Mouse (Mus musculus): ENCODE measurements around the gene Itgb3. TPM values are rescaled to one million over a fixed set of nuclear protein-coding genes. Genes with fewer than 3 reads are reported as not detected.

Gene Itgb3
- polyA plus RNA-seq, 1 experiment from 2014 or later: 4.7 TPM

- Histone ChIP-seq H3K9me3 (replicated peaks) (no peaks in the 10 kb centered on the region; the same call in 1 of the 2 replicates), H3K4me1 (no peaks in the 10 kb centered on the region), H3K27me3 (ENCODE audit: low read depth, poor library complexity, severe bottlenecking) (no peaks in the 10 kb centered on the region), H3K4me3 (no peak overlapping the region), H3K27ac (replicated peaks) (no peak overlapping the region), H3K36me3 (no peaks in the 10 kb centered on the region)
- 95% methylated on average over 4 of the region's 4 CpGs for WGBS
- no peak for DNase-seq (ENCODE audit: low spot score)
These were observed 52.8 kb downstream of the Itgb3 start for GRCm38 (mm10) chr11:104660599-104660998.

GRCm38 (mm10) chr11:104661106-104661505 is 53.3 kb downstream of the Itgb3 start:
- H3K27ac ChIP-seq (replicated peaks): no peak overlapping the region
- WGBS: 88% methylated on average over 5 of the region's 5 CpGs
- no peaks in the 10 kb centered on the region; the same call in 1 of the 2 replicates for H3K9me3 ChIP-seq (replicated peaks)
- no peak for DNase-seq (ENCODE audit: low spot score)
- H3K27me3 ChIP-seq (ENCODE audit: low read depth, poor library complexity, severe bottlenecking): no peaks in the 10 kb centered on the region
- no peaks in the 10 kb centered on the region for H3K4me1 ChIP-seq
- H3K4me3 ChIP-seq: no peak overlapping the region
- no peaks in the 10 kb centered on the region for H3K36me3 ChIP-seq

GRCm38 (mm10) chr11:104661531-104662205 is 53.9 kb downstream of the Itgb3 start:
- no peaks in the 10 kb centered on the region for H3K36me3 ChIP-seq
- no peak overlapping the region for H3K4me3 ChIP-seq
- no peaks in the 10 kb centered on the region for H3K4me1 ChIP-seq
- WGBS: 84% methylated on average over 20 of the region's 20 CpGs
- DNase-seq (ENCODE audit: low spot score): no peak
- no peak overlapping the region for H3K27ac ChIP-seq (replicated peaks)
- H3K9me3 ChIP-seq (replicated peaks): no peaks in the 10 kb centered on the region; the same call in 1 of the 2 replicates
- no peaks in the 10 kb centered on the region for H3K27me3 ChIP-seq (ENCODE audit: low read depth, poor library complexity, severe bottlenecking)

- Histone ChIP-seq H3K4me3 (no peak overlapping the region), H3K27me3 (ENCODE audit: low read depth, poor library complexity, severe bottlenecking) (no peaks in the 10 kb centered on the region), H3K27ac (replicated peaks) (no peak overlapping the region), H3K4me1 (no peaks in the 10 kb centered on the region), H3K9me3 (replicated peaks) (no peaks in the 10 kb centered on the region; the same call in 1 of the 2 replicates), H3K36me3 (no peaks in the 10 kb centered on the region)
- WGBS: 92% methylated on average over 11 of the region's 11 CpGs
- DNase-seq (ENCODE audit: low spot score): no peak
These were observed 54.8 kb downstream of the Itgb3 start for GRCm38 (mm10) chr11:104662573-104662972.

- 85% methylated on average over 6 of the region's 6 CpGs for WGBS
- H3K4me3 ChIP-seq: no peak overlapping the region
- no peaks in the 10 kb centered on the region; the same call in 1 of the 2 replicates for H3K9me3 ChIP-seq (replicated peaks)
- H3K27ac ChIP-seq (replicated peaks): no peak overlapping the region
- H3K27me3 ChIP-seq (ENCODE audit: low read depth, poor library complexity, severe bottlenecking): no peaks in the 10 kb centered on the region
- DNase-seq (ENCODE audit: low spot score): no peak
- no peaks in the 10 kb centered on the region for H3K4me1 ChIP-seq
- no peaks in the 10 kb centered on the region for H3K36me3 ChIP-seq
These were observed 55.6 kb downstream of the Itgb3 start for GRCm38 (mm10) chr11:104663241-104663877.

- WGBS: 91% methylated on average over 3 of the region's 3 CpGs
- DNase-seq (ENCODE audit: low spot score): no peak
These were observed 56.1 kb downstream of the Itgb3 start for GRCm38 (mm10) chr11:104663878-104664261.

GRCm38 (mm10) chr11:104664441-104664840 is 56.6 kb downstream of the Itgb3 start:
- DNase-seq (ENCODE audit: low spot score): no peak
- H3K4me3 ChIP-seq: no peak overlapping the region
- no peaks in the 10 kb centered on the region for H3K4me1 ChIP-seq
- H3K27me3 ChIP-seq (ENCODE audit: low read depth, poor library complexity, severe bottlenecking): no peaks in the 10 kb centered on the region
- no peaks in the 10 kb centered on the region; the same call in 1 of the 2 replicates for H3K9me3 ChIP-seq (replicated peaks)
- no peak overlapping the region for H3K27ac ChIP-seq (replicated peaks)
- H3K36me3 ChIP-seq: no peaks in the 10 kb centered on the region

More at GRCm38 (mm10) chr11:104663878-104664261, 56.1 kb downstream of the Itgb3 start:
- no peak overlapping the region for H3K27ac ChIP-seq (replicated peaks)
- no peak overlapping the region for H3K4me3 ChIP-seq
- no peaks in the 10 kb centered on the region for H3K36me3 ChIP-seq
- no peaks in the 10 kb centered on the region for H3K27me3 ChIP-seq (ENCODE audit: low read depth, poor library complexity, severe bottlenecking)
- no peaks in the 10 kb centered on the region for H3K4me1 ChIP-seq
- no peaks in the 10 kb centered on the region; the same call in 1 of the 2 replicates for H3K9me3 ChIP-seq (replicated peaks)

- H3K27me3 ChIP-seq (ENCODE audit: low read depth, poor library complexity, severe bottlenecking): no peaks in the 10 kb centered on the region
- no peaks in the 10 kb centered on the region for H3K4me1 ChIP-seq
- no peaks in the 10 kb centered on the region for H3K9me3 ChIP-seq (replicated peaks)
- no peak overlapping the region for H3K27ac ChIP-seq (replicated peaks)
- no peaks in the 10 kb centered on the region for H3K36me3 ChIP-seq
- no peak for DNase-seq (ENCODE audit: low spot score)
- WGBS: 86% methylated on average over 5 of the region's 5 CpGs
- H3K4me3 ChIP-seq: no peak overlapping the region
These were observed 59.6 kb downstream of the Itgb3 start for GRCm38 (mm10) chr11:104667399-104667798.

- no peaks in the 10 kb centered on the region for H3K27me3 ChIP-seq (ENCODE audit: low read depth, poor library complexity, severe bottlenecking)
- no peak overlapping the region for H3K4me3 ChIP-seq
- H3K36me3 ChIP-seq: no peaks in the 10 kb centered on the region
- no peaks in the 10 kb centered on the region for H3K9me3 ChIP-seq (replicated peaks)
- H3K27ac ChIP-seq (replicated peaks): no peak overlapping the region
- no peak for DNase-seq (ENCODE audit: low spot score)
- no peaks in the 10 kb centered on the region for H3K4me1 ChIP-seq
- WGBS: 79% methylated on average over 4 of the region's 4 CpGs
These were observed 65.6 kb downstream of the Itgb3 start for GRCm38 (mm10) chr11:104673412-104673811.

GRCm38 (mm10) chr11:104674768-104675167 is 67.0 kb downstream of the Itgb3 start:
- Histone ChIP-seq H3K9me3 (replicated peaks) (no peaks in the 10 kb centered on the region), H3K27me3 (ENCODE audit: low read depth, poor library complexity, severe bottlenecking) (no peaks in the 10 kb centered on the region), H3K27ac (replicated peaks) (no peak overlapping the region), H3K4me3 (no peak overlapping the region), H3K36me3 (no peaks in the 10 kb centered on the region), H3K4me1 (no peaks in the 10 kb centered on the region)
- DNase-seq (ENCODE audit: low spot score): no peak
- 93% methylated on average over 11 of the region's 11 CpGs for WGBS

GRCm38 (mm10) chr11:104685548-104685947 is 77.7 kb downstream of the Itgb3 start, which contains the start of gene Gm11639:
Gene Gm11639 (plus strand): TSS chr11:104685707.
- Histone ChIP-seq H3K27ac (replicated peaks) (no peak within 1 kb of the TSS), H3K36me3 (no peaks in the 10 kb centered on the region), H3K4me1 (peaks cover 4% of the 10 kb centered on the region), H3K4me3 (peak within 1 kb of the TSS; percentile 37), H3K9me3 (replicated peaks) (no peaks in the 10 kb centered on the region), H3K27me3 (ENCODE audit: low read depth, poor library complexity, severe bottlenecking) (no peaks in the 10 kb centered on the region)
- 26% methylated on average over 23 of the region's 23 CpGs for WGBS
- peak; percentile 27 for DNase-seq (ENCODE audit: low spot score)

- Histone ChIP-seq H3K9me3 (replicated peaks) (no peaks in the 10 kb centered on the region), H3K4me3 (no peak overlapping the region), H3K36me3 (no peaks in the 10 kb centered on the region), H3K4me1 (no peaks in the 10 kb centered on the region), H3K27me3 (ENCODE audit: low read depth, poor library complexity, severe bottlenecking) (no peaks in the 10 kb centered on the region), H3K27ac (replicated peaks) (no peak overlapping the region)
- 89% methylated on average over 6 of the region's 6 CpGs for WGBS
- no peak for DNase-seq (ENCODE audit: low spot score)
These were observed 85.4 kb downstream of the Itgb3 start for GRCm38 (mm10) chr11:104693235-104693634.

GRCm38 (mm10) chr11:104704097-104704496 is 96.3 kb downstream of the Itgb3 start:
- no peak overlapping the region for H3K27ac ChIP-seq (replicated peaks)
- 81% methylated on average over 15 of the region's 15 CpGs for WGBS
- no peak overlapping the region for H3K4me3 ChIP-seq

More at GRCm38 (mm10) chr11:104704097-104704496, 96.3 kb downstream of the Itgb3 start:
- no peaks in the 10 kb centered on the region for H3K27me3 ChIP-seq (ENCODE audit: low read depth, poor library complexity, severe bottlenecking)
- no peaks in the 10 kb centered on the region for H3K4me1 ChIP-seq
- DNase-seq (ENCODE audit: low spot score): no peak
- no peaks in the 10 kb centered on the region for H3K36me3 ChIP-seq
- no peaks in the 10 kb centered on the region for H3K9me3 ChIP-seq (replicated peaks)

Data from midbrain, embryonic 10.5 days (tissue).